In the genomic region with DNA sequence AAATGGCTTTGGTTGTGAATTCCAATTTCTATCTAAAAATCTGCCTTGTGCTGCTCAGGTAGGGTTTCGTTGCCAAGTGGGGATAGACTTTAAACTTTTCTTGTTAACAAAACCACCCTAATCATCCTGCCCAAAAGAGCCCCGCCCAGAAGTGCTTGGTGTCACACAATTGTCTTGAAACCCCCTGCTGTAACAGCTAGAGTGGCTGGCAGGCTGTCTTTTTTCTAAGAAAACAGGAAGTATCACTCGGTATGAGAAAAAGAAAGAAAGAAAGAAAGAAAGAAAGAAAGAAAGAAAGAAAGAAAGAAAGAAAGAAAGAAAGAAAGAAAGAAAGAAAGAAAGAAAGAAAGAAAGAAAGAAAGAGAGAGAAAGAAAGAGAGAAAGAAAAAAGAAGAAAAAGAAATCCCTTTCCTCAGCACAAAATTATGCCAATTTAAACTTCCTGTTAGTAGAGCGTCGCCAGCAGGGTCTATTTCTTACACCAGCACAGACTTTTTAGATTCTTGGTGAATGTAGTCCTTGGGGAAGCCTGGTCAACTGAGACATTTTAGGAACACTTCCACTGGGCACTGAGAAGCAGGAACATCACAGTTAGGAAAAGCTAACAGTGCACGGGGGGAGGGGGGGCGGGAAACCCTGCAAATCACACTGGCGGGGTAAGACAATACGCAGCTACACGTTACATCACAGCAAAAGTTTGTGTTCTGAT, we compare ENCODE assay signal across 8 mouse cellular contexts.
DNase-seq lines count a peak whose midpoint lies in the region; ATAC-seq lines count a peak whose summit lies in the region.

No protein-coding gene starts in this region.

- no peaks in the 10 kb centered on the region for H3K9me3 ChIP-seq in hindbrain, embryonic 12.5 days (replicated peaks)

- H3K4me3 ChIP-seq in hindbrain, embryonic 12.5 days = peak overlapping the region; percentile 29
- H3K4me3 ChIP-seq in macrophage (ENCODE audit: inconsistent target) = peak overlapping the region; percentile 27

- peak overlapping the region; percentile 65 for H3K4me2 ChIP-seq in hindbrain, embryonic 12.5 days (replicated peaks)

- H3K4me1 ChIP-seq in hindbrain, embryonic 12.5 days = peaks cover 48% of the 10 kb centered on the region

- peak overlapping the region; percentile 36 for H3K9ac ChIP-seq in hindbrain, embryonic 12.5 days

- 5% methylated on average over 10 of the region's 10 CpGs for WGBS in hindbrain, embryonic 12.5 days
- 8% methylated on average over 9 of the region's 10 CpGs for whole genome bisulfite sequencing in macrophage (ENCODE audit: missing documents)

- 0 out of 2 replicates have a peak overlapping the region, but pooled peaks have one; percentile 58 for H3K27ac ChIP-seq in hindbrain, embryonic 12.5 days
- H3K27ac ChIP-seq in macrophage = peak overlapping the region; percentile 13; the same call in 1 of the 2 replicates

- H3K79me2 ChIP-seq in macrophage (ENCODE audit: inconsistent target) = no peaks in the 10 kb centered on the region

- peak; percentile 20 for DNase-seq in embryo, embryonic 10 days (ENCODE audit: low spot score)
- no peak for DNase-seq in embryo, embryonic 9.5 days (ENCODE audit: extremely low spot score)
- peak; percentile 40 for DNase-seq in MEL-GATA-1-ER (ENCODE audit: extremely low read depth, low read depth)
- peak; percentile 79 for DNase-seq in thymus, postnatal 0 days (ENCODE audit: low spot score)
- DNase-seq in layer of hippocampus, adult 9-11 months = no peak
- DNase-seq in right cerebral cortex, postnatal 4 days = no peak

- H3K27me3 ChIP-seq in hindbrain, embryonic 12.5 days = no peaks in the 10 kb centered on the region

- no peaks in the 10 kb centered on the region for H3K36me3 ChIP-seq in hindbrain, embryonic 12.5 days
- H3K36me3 ChIP-seq in macrophage (ENCODE audit: inconsistent target) = no peaks in the 10 kb centered on the region

- ATAC-seq in hindbrain, embryonic 12.5 days (ENCODE audit: low FRiP score) = no peak

Comparison
In these comparisons a context has a peak if more than half of its experiments do, and no peak if none do; other contexts are left out.
1. DNase-seq: peak in embryo, embryonic 10 days (single experiment), MEL-GATA-1-ER (single experiment) and thymus, postnatal 0 days (single experiment); none in embryo, embryonic 9.5 days (single experiment), layer of hippocampus, adult 9-11 months (single experiment) and right cerebral cortex, postnatal 4 days (single experiment).